Mouse (Mus musculus): ENCODE measurements around the gene Mapkapk3. TPM values are rescaled to one million over a fixed set of nuclear protein-coding genes. Genes with fewer than 3 reads are reported as not detected.
A peak's percentile ranks its signal among the peaks of the same experiment; 100 is the strongest.
"Not testable (repeated sequence)": the region's sequence is repeated elsewhere in the genome, so short reads cannot be mapped to it uniquely, and the experiment has no call there.

Mapkapk3 gene
- polyA plus RNA-seq, 1 experiment from 2014 or later, result 6.9 TPM

DNA sequence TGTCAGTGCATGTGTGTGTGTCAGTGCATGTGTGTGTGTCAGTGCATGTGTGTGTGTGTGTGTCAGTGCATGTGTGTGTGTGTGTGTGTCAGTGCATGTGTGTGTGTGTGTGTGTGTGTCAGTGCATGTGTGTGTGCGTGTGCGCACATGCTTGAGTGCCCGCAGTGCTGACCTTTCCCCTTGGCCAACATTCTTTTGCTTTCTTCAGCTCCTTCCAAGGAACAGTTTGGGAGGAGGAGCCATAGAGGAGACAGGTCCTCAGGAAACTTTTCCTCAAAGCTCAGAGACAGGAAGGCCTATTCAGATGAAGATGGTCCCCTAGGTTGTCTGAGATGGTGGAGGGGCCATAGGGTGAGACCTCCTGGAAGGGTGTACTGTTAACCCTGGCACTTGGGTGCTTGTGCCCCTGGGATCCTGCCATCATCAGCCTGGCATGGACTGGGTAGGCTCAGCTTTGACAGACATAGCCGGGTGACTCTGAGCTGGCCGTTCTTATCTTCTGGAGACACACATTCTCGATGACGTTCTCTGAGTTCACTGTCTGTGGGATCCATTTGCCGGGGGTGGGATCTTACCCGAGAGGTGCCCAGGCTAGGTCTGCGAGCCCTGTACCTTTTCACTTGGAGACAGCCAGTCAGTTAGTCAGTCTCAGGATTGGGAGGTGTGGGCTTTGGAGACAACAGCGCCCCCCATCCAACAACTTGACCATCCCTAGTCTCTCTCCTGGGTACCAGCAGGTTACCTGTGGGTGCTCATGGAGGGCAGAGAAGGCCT is 17.6 kb upstream of the Mapkapk3 start:
- Histone ChIP-seq H3K9ac (peak overlapping the region; percentile 31; the same call in 1 of the 2 replicates), H3K4me1 (replicated peaks) (peaks cover 50% of the 10 kb centered on the region), H3K4me3 (no peak overlapping the region), H3K9me3 (replicated peaks) (no peaks in the 10 kb centered on the region), H3K27me3 (no peaks in the 10 kb centered on the region), H3K36me3 (peaks cover under 1% of the 10 kb centered on the region; the same call in 1 of the 2 replicates), H3K4me2 (peak overlapping the region; percentile 51), H3K27ac (peak overlapping the region; percentile 92)
- 53% methylated on average over 11 of the region's 11 CpGs for WGBS
- peak; percentile 12; the same call in 1 of the 2 replicates for ATAC-seq (replicated peaks; ENCODE audit: insufficient number of reproducible peaks, insufficient read depth, low FRiP score, low read depth)

DNA sequence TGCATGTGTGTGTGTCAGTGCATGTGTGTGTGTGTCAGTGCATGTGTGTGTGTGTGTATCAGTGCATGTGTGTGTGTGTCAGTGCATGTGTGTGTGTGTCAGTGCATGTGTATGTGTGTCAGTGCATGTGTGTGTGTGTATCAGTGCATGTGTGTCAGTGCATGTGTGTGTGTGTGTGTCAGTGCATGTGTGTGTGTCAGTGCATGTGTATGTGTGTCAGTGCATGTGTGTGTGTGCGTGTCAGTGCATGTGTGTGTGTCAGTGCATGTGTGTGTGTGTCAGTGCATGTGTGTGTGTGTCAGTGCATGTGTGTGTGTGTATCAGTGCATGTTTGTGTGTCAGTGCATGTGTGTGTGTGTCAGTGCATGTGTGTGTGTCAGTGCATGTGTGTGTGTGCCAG is 17.0 kb upstream of the Mapkapk3 start:
- WGBS, result 96% methylated on average over 1 of the region's 1 CpGs

DNA sequence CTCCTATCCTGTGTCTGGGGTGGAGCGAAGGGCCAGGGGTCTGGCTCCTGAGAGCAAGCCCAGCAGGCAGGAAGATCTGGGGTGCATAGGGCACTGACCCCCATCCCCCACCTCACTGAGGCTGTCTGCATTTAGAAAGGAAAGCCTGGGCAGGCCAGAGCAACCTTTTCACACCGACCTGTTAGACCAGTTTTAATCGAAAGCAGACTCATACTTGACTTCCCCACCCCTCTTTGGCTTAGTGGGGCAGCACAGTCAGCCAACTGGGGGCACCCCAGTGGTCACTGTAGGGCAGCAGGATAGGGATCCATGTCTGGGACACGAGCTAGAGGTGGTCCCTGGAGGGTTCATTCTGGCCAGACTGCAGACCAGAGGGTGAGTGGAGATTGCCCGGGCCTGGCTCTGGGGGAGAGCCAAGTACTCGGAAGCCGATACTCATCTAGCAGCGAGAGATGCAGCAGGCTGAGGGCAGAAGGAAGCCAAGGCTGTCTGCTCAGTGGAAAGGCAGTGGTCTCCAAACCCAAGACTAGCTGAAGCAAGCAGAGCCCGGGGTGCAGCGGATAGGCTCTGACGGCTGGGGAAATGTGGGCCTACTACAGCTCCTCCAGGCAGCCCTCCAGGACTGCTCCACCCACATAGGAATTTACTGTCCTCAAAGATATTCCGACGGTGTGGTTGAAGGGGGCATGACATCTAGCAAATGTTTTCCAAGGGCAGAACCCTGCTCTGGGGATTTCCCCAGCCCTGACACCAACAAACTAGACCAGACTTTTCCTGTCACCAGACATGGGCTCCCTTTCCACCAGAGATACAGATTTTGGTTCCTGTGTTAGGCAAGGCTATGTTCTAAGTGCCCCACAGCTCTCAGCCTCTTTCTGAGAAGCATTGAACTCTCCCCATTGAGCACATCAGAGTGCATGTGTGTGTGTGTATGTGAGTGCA is 16.2 kb upstream of the Mapkapk3 start:
- H3K9me3 ChIP-seq (replicated peaks), result no peaks in the 10 kb centered on the region
- H3K4me1 ChIP-seq (replicated peaks), result peaks cover 59% of the 10 kb centered on the region
- ATAC-seq (replicated peaks; ENCODE audit: insufficient number of reproducible peaks, insufficient read depth, low FRiP score, low read depth), result no peak
- H3K36me3 ChIP-seq, result peaks cover 15% of the 10 kb centered on the region
- no peak overlapping the region for H3K4me3 ChIP-seq
- peak overlapping the region; percentile 50; the same call in 1 of the 2 replicates for H3K27ac ChIP-seq
- H3K4me2 ChIP-seq, result no peak overlapping the region
- H3K9ac ChIP-seq, result no peak overlapping the region
- WGBS, result 49% methylated on average over 13 of the region's 13 CpGs
- H3K27me3 ChIP-seq, result no peaks in the 10 kb centered on the region

More for the DNA sequence above, 17.0 kb upstream of the Mapkapk3 start:
- peak overlapping the region; percentile 92; the same call in 1 of the 2 replicates for H3K27ac ChIP-seq
- H3K36me3 ChIP-seq; H3K27me3 ChIP-seq; H3K4me3 ChIP-seq; ATAC-seq (replicated peaks; ENCODE audit: insufficient number of reproducible peaks, insufficient read depth, low FRiP score, low read depth); H3K4me2 ChIP-seq; H3K9me3 ChIP-seq (replicated peaks); H3K9ac ChIP-seq: not testable (repeated sequence)
- H3K4me1 ChIP-seq (replicated peaks), result peaks cover 55% of the 10 kb centered on the region

DNA sequence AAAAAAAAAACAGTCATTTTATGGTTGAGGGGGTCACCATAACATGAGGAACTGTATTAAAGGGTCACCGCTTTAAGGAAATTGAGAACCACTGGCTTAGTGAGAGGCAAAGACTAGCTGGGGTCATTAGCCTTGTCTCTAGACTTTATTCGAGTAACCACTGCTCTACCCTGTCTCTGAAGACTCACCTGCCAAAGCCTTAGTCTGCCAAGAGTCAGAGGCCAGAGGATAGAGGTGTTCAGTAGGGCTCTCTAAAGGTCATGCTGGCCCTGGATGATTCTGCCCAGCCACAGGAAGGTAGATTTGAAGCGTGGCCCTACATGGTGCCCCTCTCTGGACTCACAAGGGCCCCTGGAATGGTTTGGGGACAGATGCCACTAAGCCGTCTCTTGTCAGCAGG is 15.3 kb upstream of the Mapkapk3 start:
- WGBS, result 77% methylated on average over 4 of the region's 4 CpGs
- Histone ChIP-seq H3K36me3 (peaks cover 23% of the 10 kb centered on the region), H3K27me3 (no peaks in the 10 kb centered on the region), H3K4me1 (replicated peaks) (peaks cover 64% of the 10 kb centered on the region), H3K4me3 (no peak overlapping the region), H3K4me2 (no peak overlapping the region), H3K9me3 (replicated peaks) (no peaks in the 10 kb centered on the region), H3K27ac (peak overlapping the region; percentile 50; the same call in 1 of the 2 replicates), H3K9ac (no peak overlapping the region)
- ATAC-seq (replicated peaks; ENCODE audit: insufficient number of reproducible peaks, insufficient read depth, low FRiP score, low read depth), result no peak

DNA sequence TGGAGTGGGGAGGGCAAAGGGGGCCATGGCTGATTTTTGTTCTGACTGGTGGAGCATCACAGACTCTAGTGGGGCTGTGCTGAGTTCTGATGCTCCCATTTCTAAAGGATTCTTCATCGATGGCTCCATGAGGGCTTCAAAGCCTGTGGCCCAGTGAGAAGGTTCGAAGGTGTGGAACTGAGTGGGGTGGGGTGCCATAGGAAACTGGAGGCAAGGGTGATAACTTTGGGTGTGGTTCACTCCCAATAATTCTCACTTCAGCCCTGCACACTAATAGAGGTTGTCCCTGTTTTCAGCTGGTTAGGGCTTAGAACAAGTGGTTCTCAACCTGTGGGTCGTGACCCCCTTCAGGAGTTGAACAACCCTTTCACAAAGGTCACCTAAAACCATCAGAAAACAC is 14.7 kb upstream of the Mapkapk3 start:
- H3K4me1 ChIP-seq (replicated peaks), result peaks cover 69% of the 10 kb centered on the region
- no peak for ATAC-seq (replicated peaks; ENCODE audit: insufficient number of reproducible peaks, insufficient read depth, low FRiP score, low read depth)
- H3K27me3 ChIP-seq, result no peaks in the 10 kb centered on the region
- peaks cover 26% of the 10 kb centered on the region for H3K36me3 ChIP-seq
- 93% methylated on average over 3 of the region's 3 CpGs for WGBS
- H3K27ac ChIP-seq, result no peak overlapping the region
- no peak overlapping the region for H3K9ac ChIP-seq
- H3K4me2 ChIP-seq, result no peak overlapping the region
- H3K9me3 ChIP-seq (replicated peaks), result no peaks in the 10 kb centered on the region
- H3K4me3 ChIP-seq, result no peak overlapping the region

DNA sequence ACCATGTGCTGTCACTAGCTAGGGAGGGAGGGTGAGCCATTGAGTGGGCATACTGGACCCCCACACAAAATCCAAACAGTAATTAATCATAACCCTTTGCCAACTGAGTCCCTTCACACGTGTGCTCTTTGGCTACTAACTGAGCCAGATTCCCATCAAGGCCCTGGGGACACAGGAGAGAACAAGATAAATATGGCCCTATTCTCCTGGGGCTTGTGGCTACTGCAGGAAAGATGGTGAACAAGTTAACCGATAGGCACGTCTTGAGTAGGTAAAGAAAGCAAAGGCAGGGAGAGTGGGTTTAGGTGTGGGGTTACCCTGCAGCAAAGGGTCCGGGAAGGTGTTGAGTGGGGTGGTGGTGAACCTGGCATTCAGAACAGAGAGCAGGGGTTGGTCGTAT is 14.2 kb upstream of the Mapkapk3 start:
- no peak overlapping the region for H3K4me2 ChIP-seq
- H3K4me3 ChIP-seq, result no peak overlapping the region
- H3K9ac ChIP-seq, result no peak overlapping the region
- WGBS, result 82% methylated on average over 5 of the region's 5 CpGs
- H3K4me1 ChIP-seq (replicated peaks), result peaks cover 69% of the 10 kb centered on the region
- peaks cover 26% of the 10 kb centered on the region for H3K36me3 ChIP-seq
- no peak overlapping the region for H3K27ac ChIP-seq
- H3K9me3 ChIP-seq (replicated peaks), result no peaks in the 10 kb centered on the region
- H3K27me3 ChIP-seq, result no peaks in the 10 kb centered on the region
- ATAC-seq (replicated peaks; ENCODE audit: insufficient number of reproducible peaks, insufficient read depth, low FRiP score, low read depth), result no peak

DNA sequence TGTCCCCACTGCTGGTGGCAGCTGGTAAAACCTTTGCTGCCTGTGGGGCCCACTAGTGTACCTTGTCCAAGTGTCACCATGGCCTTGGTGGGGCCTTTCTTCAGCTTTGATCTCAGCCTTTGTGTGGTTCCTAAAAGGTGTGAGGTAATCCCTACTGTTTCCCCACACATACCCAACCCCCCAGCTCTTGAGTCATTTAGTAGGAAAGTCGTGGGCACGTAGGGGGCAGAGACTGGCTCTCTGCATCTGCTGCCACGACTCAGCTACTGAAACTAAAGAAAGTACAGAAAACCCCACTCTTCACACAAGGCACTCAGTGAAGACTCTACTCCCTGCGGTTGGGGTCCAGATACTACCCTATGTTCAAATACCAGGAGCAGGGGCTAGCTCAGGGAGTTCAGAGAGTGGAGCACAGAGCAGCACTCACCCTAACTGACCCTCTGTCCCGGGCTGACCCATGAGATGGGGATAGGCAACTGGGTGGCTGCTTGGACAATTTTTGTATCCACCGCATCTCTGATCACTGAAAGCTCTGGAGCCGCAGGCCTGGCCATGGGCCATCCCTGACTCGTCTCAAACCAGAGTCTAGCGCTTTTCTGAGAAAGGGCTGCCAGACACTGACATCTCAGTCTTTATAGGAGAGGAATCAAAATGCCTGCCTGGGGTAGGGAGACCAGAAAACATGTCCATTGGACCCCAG is 13.6 kb upstream of the Mapkapk3 start:
- H3K4me1 ChIP-seq (replicated peaks), result peaks cover 70% of the 10 kb centered on the region
- H3K4me3 ChIP-seq, result no peak overlapping the region
- no peak overlapping the region for H3K27ac ChIP-seq
- 64% methylated on average over 9 of the region's 9 CpGs for WGBS
- peaks cover 26% of the 10 kb centered on the region for H3K36me3 ChIP-seq
- H3K27me3 ChIP-seq, result no peaks in the 10 kb centered on the region
- H3K9me3 ChIP-seq (replicated peaks), result no peaks in the 10 kb centered on the region
- ATAC-seq (replicated peaks; ENCODE audit: insufficient number of reproducible peaks, insufficient read depth, low FRiP score, low read depth), result no peak
- no peak overlapping the region for H3K9ac ChIP-seq
- no peak overlapping the region for H3K4me2 ChIP-seq

DNA sequence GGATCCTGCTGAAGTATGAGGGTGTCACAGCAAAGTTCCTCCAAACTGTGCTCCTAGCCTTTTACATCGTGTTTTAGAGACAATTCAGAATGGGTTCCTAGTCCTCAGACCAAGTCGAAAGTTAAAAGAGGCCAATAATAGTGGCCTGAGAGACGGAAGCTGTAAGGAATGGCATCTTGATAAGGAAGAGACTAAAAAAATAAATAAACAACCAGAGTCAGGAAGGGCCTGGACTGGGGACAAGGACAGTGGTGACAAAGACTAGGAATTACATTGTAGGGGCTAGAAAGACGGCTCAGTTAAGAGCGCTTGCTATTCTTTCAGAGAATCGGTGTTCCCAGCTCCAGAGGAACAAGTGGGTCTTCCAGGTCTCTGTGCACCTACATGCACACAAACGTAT is 12.9 kb upstream of the Mapkapk3 start:
- H3K4me2 ChIP-seq, result no peak overlapping the region
- H3K36me3 ChIP-seq, result peaks cover 26% of the 10 kb centered on the region
- H3K4me1 ChIP-seq (replicated peaks), result peaks cover 69% of the 10 kb centered on the region
- H3K9ac ChIP-seq, result no peak overlapping the region
- no peaks in the 10 kb centered on the region for H3K27me3 ChIP-seq
- 49% methylated on average over 7 of the region's 7 CpGs for WGBS
- H3K27ac ChIP-seq, result no peak overlapping the region
- ATAC-seq (replicated peaks; ENCODE audit: insufficient number of reproducible peaks, insufficient read depth, low FRiP score, low read depth), result no peak
- H3K9me3 ChIP-seq (replicated peaks), result no peaks in the 10 kb centered on the region
- H3K4me3 ChIP-seq, result no peak overlapping the region

DNA sequence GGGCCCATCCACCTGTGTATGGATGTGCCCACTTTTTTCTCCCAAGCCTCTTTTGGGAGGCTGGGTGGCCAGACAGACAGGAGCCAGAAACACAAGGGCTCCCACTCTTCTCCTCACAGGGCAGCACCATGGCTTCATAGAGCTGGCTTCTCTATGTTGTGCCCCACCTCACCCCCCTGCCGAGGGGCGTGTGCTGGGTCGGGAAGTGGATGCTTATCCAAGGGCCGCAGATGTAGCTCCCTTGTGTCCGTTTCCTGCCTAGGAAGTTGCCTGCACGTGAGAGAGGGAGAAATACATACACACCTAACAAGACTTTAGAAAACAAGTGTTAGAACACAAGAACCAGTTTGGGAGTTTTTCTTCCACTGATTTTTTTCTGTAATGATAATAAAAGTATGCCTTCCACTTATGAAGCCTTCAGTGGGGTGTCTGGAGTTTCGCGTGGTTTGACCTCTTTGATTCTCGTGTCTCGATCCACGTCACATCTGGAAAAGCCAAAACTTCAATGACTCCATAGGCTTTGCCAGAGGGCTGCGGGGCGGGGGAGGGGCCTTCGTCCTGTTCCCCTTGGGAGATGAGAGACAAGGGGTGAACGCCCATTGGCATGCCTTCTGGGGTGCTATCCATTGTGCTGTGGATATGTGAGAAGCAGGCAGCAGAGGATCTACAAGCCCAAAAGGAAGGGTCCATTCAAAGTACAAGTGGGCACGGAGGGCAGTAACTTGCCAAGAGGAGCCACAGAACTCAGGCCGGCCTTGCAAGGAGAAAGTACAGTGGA is 12.1 kb upstream of the Mapkapk3 start:
- Histone ChIP-seq H3K4me3 (no peak overlapping the region), H3K36me3 (peaks cover 26% of the 10 kb centered on the region), H3K9me3 (replicated peaks) (no peaks in the 10 kb centered on the region), H3K27me3 (no peaks in the 10 kb centered on the region), H3K4me1 (replicated peaks) (peaks cover 60% of the 10 kb centered on the region), H3K27ac (0 out of 2 replicates have a peak overlapping the region, but pooled peaks have one; percentile 16), H3K4me2 (no peak overlapping the region), H3K9ac (no peak overlapping the region)
- ATAC-seq (replicated peaks; ENCODE audit: insufficient number of reproducible peaks, insufficient read depth, low FRiP score, low read depth), result no peak
- 76% methylated on average over 17 of the region's 17 CpGs for WGBS

DNA sequence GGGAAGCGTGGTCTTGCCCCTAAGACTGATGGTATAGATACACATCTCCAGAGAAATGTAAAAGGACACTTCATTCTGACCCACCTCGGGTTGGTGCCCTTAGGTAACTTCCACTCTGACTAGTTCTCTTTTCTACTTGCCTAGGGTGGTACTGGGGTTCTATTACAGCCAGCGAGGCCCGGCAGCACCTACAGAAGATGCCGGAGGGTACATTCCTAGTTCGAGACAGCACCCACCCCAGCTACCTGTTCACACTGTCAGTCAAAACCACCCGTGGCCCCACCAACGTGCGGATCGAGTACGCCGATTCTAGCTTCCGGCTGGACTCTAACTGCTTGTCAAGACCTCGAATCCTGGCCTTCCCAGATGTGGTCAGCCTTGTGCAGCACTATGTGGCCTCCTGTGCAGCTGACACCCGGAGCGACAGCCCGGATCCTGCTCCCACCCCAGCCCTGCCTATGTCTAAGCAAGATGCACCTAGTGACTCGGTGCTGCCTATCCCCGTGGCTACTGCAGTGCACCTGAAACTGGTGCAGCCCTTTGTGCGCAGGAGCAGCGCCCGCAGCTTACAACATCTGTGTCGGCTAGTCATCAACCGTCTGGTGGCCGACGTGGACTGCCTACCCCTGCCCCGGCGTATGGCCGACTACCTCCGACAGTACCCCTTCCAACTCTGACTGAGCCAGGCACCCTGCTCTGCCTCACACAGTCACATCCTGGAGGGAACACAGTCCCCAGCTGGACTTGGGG is 10.7 kb upstream of the Mapkapk3 start:
- Histone ChIP-seq H3K9ac (no peak overlapping the region), H3K27me3 (no peaks in the 10 kb centered on the region), H3K36me3 (peaks cover 26% of the 10 kb centered on the region), H3K27ac (no peak overlapping the region), H3K9me3 (replicated peaks) (no peaks in the 10 kb centered on the region), H3K4me3 (no peak overlapping the region), H3K4me1 (replicated peaks) (peaks cover 54% of the 10 kb centered on the region), H3K4me2 (no peak overlapping the region)
- 87% methylated on average over 30 of the region's 30 CpGs for WGBS
- ATAC-seq (replicated peaks; ENCODE audit: insufficient number of reproducible peaks, insufficient read depth, low FRiP score, low read depth), result no peak

Measured in heart, embryonic 15.5 days (tissue).